Mouse (Mus musculus) WW6 (cell line): ENCODE measurements around the gene Alas2.

Experiments
- DNase-seq: peaks from one replicate; pipeline ENCODE4 v3.0.0-alpha.2; 2013; ENCODE audit warnings: low read depth, low spot score

Gene Alas2

GRCm38 (mm10) chrX:150547239-150547638 is at the start of gene Alas2:
Gene Alas2 (plus strand): TSS chrX:150547375.
- DNase-seq = no peak

- DNase-seq = no peak
Measured at GRCm38 (mm10) chrX:150508696-150509095, 38.5 kb upstream of the Alas2 start.

- no peak for DNase-seq
Measured at GRCm38 (mm10) chrX:150510631-150511030, 36.5 kb upstream of the Alas2 start.

GRCm38 (mm10) chrX:150511274-150511673 is 35.9 kb upstream of the Alas2 start:
- DNase-seq = no peak

GRCm38 (mm10) chrX:150514127-150514526 is 33.0 kb upstream of the Alas2 start:
- no peak for DNase-seq

GRCm38 (mm10) chrX:150516015-150516414 is 31.2 kb upstream of the Alas2 start:
- no peak for DNase-seq

GRCm38 (mm10) chrX:150516477-150516876 is 30.7 kb upstream of the Alas2 start:
- DNase-seq = no peak

GRCm38 (mm10) chrX:150540111-150540510 is 7.1 kb upstream of the Alas2 start:
- no peak for DNase-seq

GRCm38 (mm10) chrX:150541684-150542083 is 5.5 kb upstream of the Alas2 start:
- no peak for DNase-seq

GRCm38 (mm10) chrX:150549639-150550038 is 2.5 kb downstream of the Alas2 start:
- no peak for DNase-seq

GRCm38 (mm10) chrX:150551986-150552385 is 4.8 kb downstream of the Alas2 start:
- no peak for DNase-seq

- DNase-seq = no peak
Measured at GRCm38 (mm10) chrX:150554032-150554431, 6.9 kb downstream of the Alas2 start.

- DNase-seq = no peak
Measured at GRCm38 (mm10) chrX:150564644-150565357, 17.6 kb downstream of the Alas2 start.

GRCm38 (mm10) chrX:150581921-150582320 is 34.7 kb downstream of the Alas2 start:
- DNase-seq = no peak

GRCm38 (mm10) chrX:150585116-150585515 is 37.9 kb downstream of the Alas2 start:
- DNase-seq = no peak

GRCm38 (mm10) chrX:150588023-150588764 is 41.0 kb downstream of the Alas2 start, which contains the start of gene Pfkfb1:
Gene Pfkfb1 (plus strand): TSS chrX:150588229.
- DNase-seq = peak; percentile 59

- DNase-seq = no peak
Measured at GRCm38 (mm10) chrX:150589696-150590095, 42.5 kb downstream of the Alas2 start, which contains the start of gene Apex2. Gene Apex2 (minus strand): TSS chrX:150589868.

GRCm38 (mm10) chrX:150593266-150594035 is 46.3 kb downstream of the Alas2 start:
- no peak for DNase-seq

- no peak for DNase-seq
Measured at GRCm38 (mm10) chrX:150594176-150594575, 47.0 kb downstream of the Alas2 start.

GRCm38 (mm10) chrX:150595016-150595760 is 48.0 kb downstream of the Alas2 start:
- no peak for DNase-seq

GRCm38 (mm10) chrX:150598882-150599281 is 51.7 kb downstream of the Alas2 start:
- no peak for DNase-seq
